Mouse (Mus musculus) CD4-positive naive resting alpha-beta T cell, adult 76 days (primary cell): ENCODE data around the gene Stab1. TPM values are rescaled to one million over a fixed set of nuclear protein-coding genes. Genes with fewer than 3 reads are reported as not detected.

ENCODE experiments used
- total RNA-seq: library from RNA; stranded (reverse); gene quantifications from one replicate; pipeline ENCODE4 v1.2.4, GENCODE M21; 2023

Stab1 gene
- 2.1 TPM for total RNA-seq

GRCm38 (mm10) chr14:31168425-31168824 is at the start of gene Stab1:
Stab1 (minus strand) TSS chr14:31168641.

GRCm38 (mm10) chr14:31217666-31218065 is 49.2 kb upstream of the Stab1 start, which contains the start of gene Sema3g:
Sema3g (plus strand) TSS chr14:31217860.

GRCm38 (mm10) chr14:31216846-31217245 is 48.4 kb upstream of the Stab1 start, which contains the start of gene Nisch:
Nisch (minus strand) TSS chr14:31216946.

GRCm38 (mm10) chr14:31208084-31208483 is 39.6 kb upstream of the Stab1 start, which contains the start of gene Tnnc1:
Tnnc1 (plus strand) TSS chr14:31208312.

GRCm38 (mm10) chr14:31130236-31131220 is 37.9 kb downstream of the Stab1 start, which contains the start of gene Nt5dc2:
Nt5dc2 (plus strand) TSS chr14:31131053.

GRCm38 (mm10) chr14:31128826-31129219 is 39.6 kb downstream of the Stab1 start, which contains the start of gene Smim4:
Smim4 (minus strand) TSS chr14:31128956.

Other genes with a start within 250 kb of the Stab1 start
- 0.44 TPM for gene Itih3, start 244.9 kb downstream of the Stab1 start, total RNA-seq
- not detected for gene Itih1, start 225.4 kb downstream of the Stab1 start, total RNA-seq
- gene Nek4, start 217.3 kb downstream of the Stab1 start, total RNA-seq = 3.9 TPM
- 6.5 TPM for gene Glt8d1, start 167.2 kb downstream of the Stab1 start, total RNA-seq
- gene Spcs1, start 167.0 kb downstream of the Stab1 start, total RNA-seq = 73.7 TPM
- 80.7 TPM for gene Pbrm1, start 149.5 kb downstream of the Stab1 start, total RNA-seq
- gene Gnl3, start 149.5 kb downstream of the Stab1 start, total RNA-seq = 282 TPM
- 28.1 TPM for gene Smim4, start 39.7 kb downstream of the Stab1 start, total RNA-seq
- gene Nt5dc2, start 37.6 kb downstream of the Stab1 start, total RNA-seq = 0.50 TPM
- gene Tnnc1, start 39.7 kb upstream of the Stab1 start, total RNA-seq = not detected
- gene Nisch, start 48.3 kb upstream of the Stab1 start, total RNA-seq = 414 TPM
- gene Sema3g, start 49.2 kb upstream of the Stab1 start, total RNA-seq = not detected
- 12.0 TPM for gene Phf7, start 82.7 kb upstream of the Stab1 start, total RNA-seq
- 98.1 TPM for gene Bap1, start 82.8 kb upstream of the Stab1 start, total RNA-seq
- gene Dnah1, start 155.3 kb upstream of the Stab1 start, total RNA-seq = 0.06 TPM
- 54.1 TPM for gene Capn7, start 168.0 kb upstream of the Stab1 start, total RNA-seq